Mouse (Mus musculus) kidney, postnatal 0 days (tissue): ENCODE data around the gene Igsf3. TPM values are rescaled to one million over a fixed set of nuclear protein-coding genes. Genes with fewer than 3 reads are reported as not detected.

Experiments used
- ATAC-seq: fragments of 200-750 bp; cut with Nextera tagmentation; replicated peaks from 2 replicates; pipeline ENCODE4 v1.8.0; 2017; ENCODE audit warnings: low read depth, moderate number of reproducible peaks, moderate TSS enrichment, moderate library complexity; ENCODE audit not compliant: low FRiP score
- DNase-seq: peaks from one replicate; pipeline ENCODE4 v3.0.0-alpha.2; 2016; ENCODE audit warnings: low spot score
- H3K27ac ChIP-seq: fragments of 300-500 bp; sonication (generic); 2 replicates; pipeline ENCODE4 v1.5.1; 2014; ENCODE audit warnings: mild to moderate bottlenecking
- H3K27me3 ChIP-seq: fragments of 300-500 bp; sonication (generic); 2 replicates; pipeline ENCODE4 v1.6.1; 2014; ENCODE audit warnings: low read length, mixed read lengths; ENCODE audit not compliant: insufficient read depth
- H3K36me3 ChIP-seq: fragments of 300-500 bp; sonication (generic); 2 replicates; pipeline ENCODE4 v1.6.1; 2014; ENCODE audit warnings: low read length, mixed read lengths; ENCODE audit not compliant: insufficient read depth
- H3K4me1 ChIP-seq: fragments of 300-500 bp; sonication (generic); replicated peaks from 2 replicates; pipeline ENCODE4 v1.6.1; 2014; ENCODE audit warnings: antibody characterized with exemption, low read length, mixed read lengths; ENCODE audit not compliant: insufficient read depth
- H3K4me2 ChIP-seq: fragments of 300-500 bp; sonication (generic); 2 replicates; pipeline ENCODE4 v1.6.1; 2014; ENCODE audit warnings: mild to moderate bottlenecking, low read length, moderate library complexity, mixed read lengths
- H3K4me3 ChIP-seq: fragments of 300-500 bp; sonication (generic); replicated peaks from 2 replicates; pipeline ENCODE4 v1.5.1; 2014; ENCODE audit warnings: low read depth, low read length
- H3K9ac ChIP-seq: fragments of 300-500 bp; sonication (generic); 2 replicates; pipeline ENCODE4 v1.6.1; 2014; ENCODE audit warnings: low read depth, low read length
- H3K9me3 ChIP-seq: fragments of 300-500 bp; sonication (generic); replicated peaks from 2 replicates; pipeline ENCODE4 v1.6.1; 2016; ENCODE audit warnings: low read length, inconsistent platforms, mixed read lengths
- CTCF ChIP-seq: IDR thresholded peaks from 2 replicates; pipeline ENCODE4 v1.5.1; 2016; ENCODE audit warnings: antibody characterized with exemption, low read depth, mild to moderate bottlenecking, moderate library complexity
- WGBS: fragments of 180-500 bp; shearing (Covaris S2); extraction: QIAGEN DNeasy Blood & Tissue Kit; methylation state at CpG from one replicate; pipeline ENCODE4 v1.1.7; 2014; 5-methylcytosine and 5-hydroxymethylcytosine counted together
- polyA plus RNA-seq: library from polyadenylated mRNA; unstranded; fragments of >200 nt; fragmentation: Nextera tagmentation; extraction: Ambion mirVana; gene quantifications from 2 replicates; pipeline ENCODE4 v1.2.1, GENCODE M21; 2015

The Igsf3 gene
- polyA plus RNA-seq, 1 experiment from 2014 or later = 15.3 TPM

DNA sequence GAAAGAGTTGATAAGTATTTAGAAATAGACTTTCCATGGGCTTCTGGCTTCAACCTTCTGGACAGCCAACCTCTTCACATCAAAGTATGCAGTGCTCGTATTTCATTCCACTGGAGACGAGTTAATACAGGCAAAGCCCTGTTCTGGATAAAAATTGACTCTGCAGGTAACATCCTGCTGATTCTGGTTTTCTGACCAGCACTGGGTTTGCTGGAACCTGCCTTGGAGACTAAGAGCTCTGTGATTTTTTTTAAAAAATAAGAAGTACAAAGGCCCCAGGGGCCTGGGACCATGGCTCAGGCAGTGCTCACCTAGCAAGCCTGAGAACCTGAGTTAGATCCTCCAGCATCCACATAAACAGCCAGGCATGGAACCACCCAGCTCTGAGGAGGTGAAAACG is 130.9 kb downstream of the Igsf3 start:
- H3K27ac ChIP-seq = peak overlapping the region; percentile 81
- ATAC-seq = 0 out of 2 replicates have a peak, but pooled peaks have one; percentile 19
- DNase-seq = no peak
- no peaks in the 10 kb centered on the region for H3K36me3 ChIP-seq
- no peak overlapping the region for H3K4me2 ChIP-seq
- 28% methylated on average over 3 of the region's 3 CpGs for WGBS
- no peaks in the 10 kb centered on the region for H3K27me3 ChIP-seq
- no peaks in the 10 kb centered on the region for H3K9me3 ChIP-seq
- H3K4me3 ChIP-seq = no peak overlapping the region
- H3K4me1 ChIP-seq = peaks cover 7% of the 10 kb centered on the region
- TF ChIP-seq CTCF = no peak
- no peak overlapping the region for H3K9ac ChIP-seq

DNA sequence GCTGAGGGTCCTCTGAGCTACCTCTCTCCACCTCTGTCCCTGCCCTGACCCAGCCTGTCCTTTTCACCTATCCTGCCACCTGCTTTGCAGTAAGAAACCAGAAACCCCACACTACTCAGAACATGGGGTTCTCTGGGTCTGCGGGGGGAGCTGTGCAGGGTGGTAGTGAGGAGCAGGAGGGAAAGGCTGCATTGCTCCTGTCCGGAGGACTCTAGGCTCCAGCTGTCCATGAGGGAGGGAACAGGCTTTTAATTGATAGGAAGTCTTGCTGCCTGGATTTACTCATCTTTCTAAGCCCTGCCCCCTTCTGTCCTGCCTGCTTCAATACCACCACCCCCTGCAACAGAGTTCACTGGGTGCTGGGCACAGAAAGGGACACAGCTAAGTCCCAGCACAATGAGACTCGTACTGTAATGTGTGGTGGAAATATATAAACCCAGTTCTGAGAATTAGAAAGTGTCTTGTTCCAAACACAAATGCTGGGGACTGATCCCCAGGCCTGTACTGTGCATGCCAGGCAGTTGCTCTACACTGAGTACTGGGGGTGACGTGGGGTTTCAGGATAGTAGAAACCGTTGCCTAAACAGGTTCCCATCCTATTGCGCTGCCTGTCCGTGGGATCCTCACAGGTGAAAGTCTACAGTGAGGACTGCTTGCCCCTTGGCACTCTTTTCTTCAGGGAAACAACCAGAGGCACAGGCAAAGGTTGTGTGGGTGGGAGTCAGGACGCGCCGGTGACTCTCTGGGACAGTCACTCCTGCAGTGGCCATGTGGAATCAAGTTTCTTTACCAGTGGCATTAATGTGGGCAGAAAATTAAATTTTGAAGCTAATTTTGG is 133.0 kb downstream of the Igsf3 start:
- Histone ChIP-seq H3K9ac (no peak overlapping the region), H3K36me3 (no peaks in the 10 kb centered on the region), H3K4me2 (no peak overlapping the region), H3K27me3 (no peaks in the 10 kb centered on the region), H3K9me3 (no peaks in the 10 kb centered on the region), H3K4me3 (no peak overlapping the region), H3K4me1 (peaks cover 14% of the 10 kb centered on the region), H3K27ac (peak overlapping the region; percentile 68)
- no peak for TF ChIP-seq CTCF
- DNase-seq (no peak), ATAC-seq (no peak)
- WGBS = 74% methylated on average over 10 of the region's 10 CpGs

- Histone ChIP-seq H3K4me3 (no peak overlapping the region), H3K36me3 (no peaks in the 10 kb centered on the region), H3K27me3 (no peaks in the 10 kb centered on the region), H3K4me1 (peaks cover 14% of the 10 kb centered on the region), H3K4me2 (no peak overlapping the region), H3K27ac (no peak overlapping the region), H3K9me3 (no peaks in the 10 kb centered on the region), H3K9ac (no peak overlapping the region)
- DNase-seq = no peak
- no peak for TF ChIP-seq CTCF
- 84% methylated on average over 5 of the region's 5 CpGs for WGBS
- no peak for ATAC-seq
Observed at GRCm38 (mm10) chr3:101510632-101511031, 133.7 kb downstream of the Igsf3 start.

Other genes starting within 250 kb of the Igsf3 start
- not detected in 2 replicates for gene Cd2, start 89.1 kb upstream of the Igsf3 start, polyA plus RNA-seq
- gene Atp1a1, start 227.6 kb downstream of the Igsf3 start, polyA plus RNA-seq = 731 and 809 TPM in 2 replicates